Mouse (Mus musculus): ENCODE measurements around the gene Evi2a. TPM values are rescaled to one million over a fixed set of nuclear protein-coding genes. Genes with fewer than 3 reads are reported as not detected.

Gene Evi2a
- polyA plus RNA-seq, 1 experiment from 2014 or later, result 2.9 TPM

DNA sequence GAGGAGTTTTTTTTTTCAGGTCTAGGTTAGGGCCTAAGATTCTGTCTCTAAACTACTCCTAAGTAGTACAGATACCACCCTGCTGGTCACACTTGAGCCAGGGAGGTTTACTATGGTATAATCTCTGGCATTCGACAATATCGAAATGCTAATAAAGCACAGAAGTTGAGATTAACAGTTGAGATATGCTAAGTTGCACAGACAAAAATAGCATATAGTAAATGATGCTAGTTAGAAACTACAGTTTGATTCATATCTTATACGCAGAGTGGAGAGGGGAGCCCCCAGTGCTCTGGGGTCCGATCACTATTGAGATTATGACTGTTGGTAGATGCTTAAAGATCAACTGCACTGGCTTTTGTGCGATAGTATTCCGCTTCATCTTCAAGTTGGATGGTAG lies 1.2 kb downstream of the Evi2a start:
- Histone ChIP-seq H3K4me2 (no peak overlapping the region), H3K27me3 (ENCODE audit: control insufficient read depth, insufficient read depth, low read length) (no peaks in the 10 kb centered on the region), H3K36me3 (ENCODE audit: control insufficient read depth, insufficient read depth, low read length) (0 out of 2 replicates have a peak, but pooled peaks cover 4% of the 10 kb centered on the region), H3K9ac (ENCODE audit: low read depth, low read length) (no peak overlapping the region), H3K9me3 (replicated peaks; ENCODE audit: control insufficient read depth, low read length) (no peaks in the 10 kb centered on the region), H3K4me1 (ENCODE audit: control insufficient read depth, insufficient read depth, low read length) (peaks cover 12% of the 10 kb centered on the region), H3K27ac (ENCODE audit: low read depth, low read length) (no peak overlapping the region), H3K4me3 (ENCODE audit: low read depth, low read length) (no peak overlapping the region)
- WGBS (ENCODE audit: insufficient replicate concordance), result 94% methylated on average over 6 of the region's 6 CpGs
- no peak for ATAC-seq (replicated peaks; ENCODE audit: insufficient number of reproducible peaks, low FRiP score, low TSS enrichment)

DNA sequence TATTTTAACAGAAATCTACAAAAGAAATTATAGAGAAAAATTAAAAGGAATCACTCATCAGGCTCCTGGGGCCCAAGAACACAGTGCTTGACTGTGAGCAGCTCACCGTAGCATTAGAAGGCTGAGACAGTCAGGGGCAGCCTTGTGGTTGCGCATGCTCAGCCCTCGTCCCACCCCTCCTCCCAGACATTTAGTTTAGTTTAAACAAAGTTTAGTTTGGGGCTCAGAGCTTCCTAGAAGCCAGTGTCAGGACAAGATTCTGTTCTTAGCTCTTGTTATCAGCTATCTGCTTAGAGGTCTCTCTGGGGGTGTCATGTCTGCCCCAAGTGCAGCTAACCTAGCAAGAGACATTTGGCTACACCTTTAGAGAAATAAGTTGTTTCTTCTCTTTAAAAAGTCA lies 1.8 kb downstream of the Evi2a start:
- no peak overlapping the region for H3K27ac ChIP-seq (ENCODE audit: low read depth, low read length)
- H3K4me3 ChIP-seq (ENCODE audit: low read depth, low read length), result no peak overlapping the region
- no peak for ATAC-seq (replicated peaks; ENCODE audit: insufficient number of reproducible peaks, low FRiP score, low TSS enrichment)
- H3K4me1 ChIP-seq (ENCODE audit: control insufficient read depth, insufficient read depth, low read length), result peaks cover 7% of the 10 kb centered on the region
- H3K4me2 ChIP-seq, result no peak overlapping the region
- WGBS (ENCODE audit: insufficient replicate concordance), result 89% methylated on average over 3 of the region's 3 CpGs
- H3K36me3 ChIP-seq (ENCODE audit: control insufficient read depth, insufficient read depth, low read length), result 0 out of 2 replicates have a peak, but pooled peaks cover 4% of the 10 kb centered on the region
- no peak overlapping the region for H3K9ac ChIP-seq (ENCODE audit: low read depth, low read length)
- no peaks in the 10 kb centered on the region for H3K9me3 ChIP-seq (replicated peaks; ENCODE audit: control insufficient read depth, low read length)
- H3K27me3 ChIP-seq (ENCODE audit: control insufficient read depth, insufficient read depth, low read length), result no peaks in the 10 kb centered on the region

DNA sequence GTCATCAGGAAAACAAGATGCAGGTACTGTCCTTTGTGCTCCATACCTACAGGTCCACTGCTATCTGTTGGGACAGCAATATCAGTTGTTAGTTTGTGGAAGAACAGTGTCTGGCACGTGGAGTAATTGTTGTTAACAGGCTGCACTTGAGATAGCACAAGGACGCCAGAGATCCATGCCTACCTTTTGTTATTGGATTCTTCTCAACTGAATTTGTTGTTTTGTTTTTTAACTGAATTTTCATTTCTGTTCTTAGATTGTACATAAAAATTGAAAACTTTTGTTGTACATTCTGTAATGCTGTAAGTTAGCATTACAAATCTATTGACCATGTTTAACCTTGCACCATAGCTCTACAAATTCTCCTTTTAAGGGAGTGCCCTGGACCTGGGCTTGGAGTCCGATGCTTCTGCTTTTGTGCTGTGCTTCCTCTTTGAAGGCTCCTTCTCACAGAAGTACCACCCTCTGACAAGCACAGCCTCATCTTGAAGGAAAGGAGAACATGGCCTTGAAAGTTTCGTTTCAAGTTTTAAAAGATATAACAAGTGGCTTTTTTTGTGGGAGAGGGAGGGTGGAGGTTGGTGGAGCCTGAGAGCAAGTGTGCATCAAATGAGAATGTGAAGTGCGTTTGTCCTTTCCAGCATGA lies 2.5 kb downstream of the Evi2a start:
- H3K27me3 ChIP-seq (ENCODE audit: control insufficient read depth, insufficient read depth, low read length), result no peaks in the 10 kb centered on the region
- no peaks in the 10 kb centered on the region for H3K9me3 ChIP-seq (replicated peaks; ENCODE audit: control insufficient read depth, low read length)
- no peak overlapping the region for H3K27ac ChIP-seq (ENCODE audit: low read depth, low read length)
- H3K4me1 ChIP-seq (ENCODE audit: control insufficient read depth, insufficient read depth, low read length), result peaks cover 5% of the 10 kb centered on the region
- H3K9ac ChIP-seq (ENCODE audit: low read depth, low read length), result no peak overlapping the region
- 69% methylated on average over 5 of the region's 5 CpGs for WGBS (ENCODE audit: insufficient replicate concordance)
- H3K36me3 ChIP-seq (ENCODE audit: control insufficient read depth, insufficient read depth, low read length), result 0 out of 2 replicates have a peak, but pooled peaks cover 4% of the 10 kb centered on the region
- no peak for ATAC-seq (replicated peaks; ENCODE audit: insufficient number of reproducible peaks, low FRiP score, low TSS enrichment)
- no peak overlapping the region for H3K4me2 ChIP-seq
- H3K4me3 ChIP-seq (ENCODE audit: low read depth, low read length), result no peak overlapping the region

DNA sequence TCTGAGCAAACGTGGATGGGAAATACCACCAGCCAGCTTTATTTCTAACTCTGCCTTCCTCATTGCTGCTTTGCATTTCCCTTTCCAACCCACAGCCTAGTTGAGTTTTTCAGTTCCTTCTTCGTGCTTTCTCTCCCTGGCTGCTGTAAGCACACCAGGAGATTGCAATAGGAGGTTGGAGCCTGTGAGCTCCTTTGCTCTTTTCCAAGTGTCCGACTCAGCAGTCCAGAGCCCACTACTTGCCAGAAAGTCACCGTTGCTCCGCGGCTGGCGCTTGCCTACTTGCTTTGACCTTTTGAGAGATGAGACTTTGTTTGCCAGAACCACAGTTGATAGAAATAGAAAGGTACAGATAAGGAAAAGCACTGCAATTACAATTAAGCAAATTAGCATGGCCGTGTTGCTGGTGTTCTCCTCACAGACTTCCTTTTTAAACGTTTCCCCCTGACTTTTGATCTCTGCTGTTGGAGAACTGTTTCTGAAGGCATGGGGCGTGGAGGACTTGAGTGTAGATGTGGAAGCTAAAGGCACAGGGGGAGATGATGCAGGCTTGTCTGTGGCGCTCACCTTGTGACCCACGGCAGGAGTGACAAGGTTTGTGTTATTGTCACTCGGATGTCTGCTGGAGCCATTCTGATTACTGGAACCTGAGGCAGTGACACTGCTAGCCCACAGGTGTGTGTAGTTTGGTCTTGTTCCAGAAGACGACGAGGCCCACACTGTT lies 3.2 kb downstream of the Evi2a start:
- Histone ChIP-seq H3K9ac (ENCODE audit: low read depth, low read length) (no peak overlapping the region), H3K27ac (ENCODE audit: low read depth, low read length) (no peak overlapping the region), H3K9me3 (replicated peaks; ENCODE audit: control insufficient read depth, low read length) (no peaks in the 10 kb centered on the region), H3K27me3 (ENCODE audit: control insufficient read depth, insufficient read depth, low read length) (no peaks in the 10 kb centered on the region), H3K4me1 (ENCODE audit: control insufficient read depth, insufficient read depth, low read length) (peaks cover 5% of the 10 kb centered on the region), H3K36me3 (ENCODE audit: control insufficient read depth, insufficient read depth, low read length) (0 out of 2 replicates have a peak, but pooled peaks cover 4% of the 10 kb centered on the region), H3K4me3 (ENCODE audit: low read depth, low read length) (no peak overlapping the region), H3K4me2 (no peak overlapping the region)
- WGBS (ENCODE audit: insufficient replicate concordance), result 64% methylated on average over 15 of the region's 15 CpGs
- no peak for ATAC-seq (replicated peaks; ENCODE audit: insufficient number of reproducible peaks, low FRiP score, low TSS enrichment)

DNA sequence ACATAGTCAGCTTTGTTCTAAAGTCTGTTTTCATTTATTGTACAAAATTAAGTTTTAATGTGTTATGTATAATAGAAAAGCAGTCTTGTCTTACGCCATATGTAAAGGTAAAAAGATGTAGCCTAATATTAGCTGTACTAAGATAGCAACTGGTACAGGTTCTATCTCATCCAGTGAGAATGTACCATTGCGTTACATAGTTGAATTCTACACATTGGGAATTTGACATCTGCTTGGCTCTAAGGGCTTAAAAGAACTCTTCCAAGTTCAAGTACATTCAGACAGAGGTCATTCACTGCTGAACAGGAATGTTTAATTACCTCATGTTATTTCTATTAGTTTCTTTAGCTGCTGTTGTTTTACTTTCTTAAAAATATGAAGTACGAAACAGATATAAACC lies 3.9 kb downstream of the Evi2a start:
- Histone ChIP-seq H3K4me3 (ENCODE audit: low read depth, low read length) (no peak overlapping the region), H3K4me2 (no peak overlapping the region), H3K9me3 (replicated peaks; ENCODE audit: control insufficient read depth, low read length) (no peaks in the 10 kb centered on the region), H3K4me1 (ENCODE audit: control insufficient read depth, insufficient read depth, low read length) (peaks cover 5% of the 10 kb centered on the region), H3K27me3 (ENCODE audit: control insufficient read depth, insufficient read depth, low read length) (no peaks in the 10 kb centered on the region), H3K9ac (ENCODE audit: low read depth, low read length) (no peak overlapping the region), H3K36me3 (ENCODE audit: control insufficient read depth, insufficient read depth, low read length) (0 out of 2 replicates have a peak, but pooled peaks cover 4% of the 10 kb centered on the region), H3K27ac (ENCODE audit: low read depth, low read length) (no peak overlapping the region)
- WGBS (ENCODE audit: insufficient replicate concordance), result 87% methylated on average over 3 of the region's 3 CpGs
- ATAC-seq (replicated peaks; ENCODE audit: insufficient number of reproducible peaks, low FRiP score, low TSS enrichment), result no peak

DNA sequence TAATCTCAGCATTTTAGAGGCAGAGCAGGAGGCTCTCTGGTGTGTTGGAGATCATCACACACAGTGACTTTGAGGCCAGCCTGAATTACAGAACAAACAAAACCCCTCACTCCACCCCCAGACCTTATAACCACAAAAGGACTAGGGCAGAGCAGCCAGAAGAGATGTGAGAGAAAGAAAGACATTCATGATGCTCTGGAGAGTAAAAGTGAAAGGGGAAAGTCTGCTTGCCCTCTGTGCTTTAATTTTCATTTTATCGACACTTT lies 6.2 kb downstream of the Evi2a start:
- Histone ChIP-seq H3K4me2 (no peak overlapping the region), H3K9me3 (replicated peaks; ENCODE audit: control insufficient read depth, low read length) (no peaks in the 10 kb centered on the region), H3K27ac (ENCODE audit: low read depth, low read length) (no peak overlapping the region), H3K27me3 (ENCODE audit: control insufficient read depth, insufficient read depth, low read length) (no peaks in the 10 kb centered on the region), H3K36me3 (ENCODE audit: control insufficient read depth, insufficient read depth, low read length) (0 out of 2 replicates have a peak, but pooled peaks cover 4% of the 10 kb centered on the region), H3K4me1 (ENCODE audit: control insufficient read depth, insufficient read depth, low read length) (peaks cover 5% of the 10 kb centered on the region), H3K9ac (ENCODE audit: low read depth, low read length) (no peak overlapping the region), H3K4me3 (ENCODE audit: low read depth, low read length) (no peak overlapping the region)
- 98% methylated on average over 1 of the region's 1 CpGs for WGBS (ENCODE audit: insufficient replicate concordance)
- ATAC-seq (replicated peaks; ENCODE audit: insufficient number of reproducible peaks, low FRiP score, low TSS enrichment), result no peak

DNA sequence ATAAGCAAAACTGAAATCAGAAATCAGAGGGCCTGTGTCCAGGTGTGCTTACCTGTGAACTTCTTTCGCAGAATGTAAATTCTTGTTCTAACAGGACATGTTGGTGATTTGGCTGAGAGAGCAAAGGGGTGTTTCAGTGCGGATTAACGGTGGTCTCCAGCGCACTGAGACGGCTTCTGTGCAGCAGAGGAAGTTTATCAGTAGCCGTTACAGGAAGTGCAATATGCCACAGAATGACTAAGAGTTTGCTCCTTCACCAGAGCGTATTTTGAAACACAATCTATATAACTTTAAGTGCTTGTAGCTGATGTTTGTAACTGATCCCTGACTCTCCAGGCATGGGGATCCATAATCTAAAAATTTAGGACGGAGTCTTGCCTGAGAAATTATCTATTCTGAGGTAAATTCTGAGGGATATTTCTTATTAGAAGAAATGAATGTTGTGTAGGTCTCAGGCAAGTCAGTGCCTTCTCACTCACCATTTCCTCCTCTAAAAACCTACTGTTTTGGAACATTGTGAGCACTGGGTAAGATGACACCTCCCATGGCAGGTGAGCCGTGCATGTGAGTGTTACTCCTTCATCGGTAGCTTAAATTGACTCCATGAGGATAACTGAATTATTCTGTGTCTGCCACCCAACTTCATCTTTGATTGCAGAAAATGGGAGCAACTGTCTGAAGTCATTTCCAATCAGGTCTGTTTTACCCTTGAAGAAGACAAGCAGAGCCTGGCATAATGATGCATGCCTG lies 6.7 kb downstream of the Evi2a start, which contains the start of gene Evi2b:
Gene Evi2b, minus strand, starts transcription at position 203 of the 750 bp plus-strand sequence.
- no peak within 1 kb of the TSS for H3K9ac ChIP-seq (ENCODE audit: low read depth, low read length)
- no peak within 1 kb of the TSS for H3K27ac ChIP-seq (ENCODE audit: low read depth, low read length)
- H3K4me1 ChIP-seq (ENCODE audit: control insufficient read depth, insufficient read depth, low read length), result peaks cover 5% of the 10 kb centered on the region
- no peak within 1 kb of the TSS for H3K4me3 ChIP-seq (ENCODE audit: low read depth, low read length)
- H3K4me2 ChIP-seq, result no peak within 1 kb of the TSS
- WGBS (ENCODE audit: insufficient replicate concordance), result 71% methylated on average over 10 of the region's 10 CpGs
- H3K9me3 ChIP-seq (replicated peaks; ENCODE audit: control insufficient read depth, low read length), result no peaks in the 10 kb centered on the region
- no peaks in the 10 kb centered on the region for H3K27me3 ChIP-seq (ENCODE audit: control insufficient read depth, insufficient read depth, low read length)
- 0 out of 2 replicates have a peak, but pooled peaks cover 4% of the 10 kb centered on the region for H3K36me3 ChIP-seq (ENCODE audit: control insufficient read depth, insufficient read depth, low read length)
- no peak for ATAC-seq (replicated peaks; ENCODE audit: insufficient number of reproducible peaks, low FRiP score, low TSS enrichment)

DNA sequence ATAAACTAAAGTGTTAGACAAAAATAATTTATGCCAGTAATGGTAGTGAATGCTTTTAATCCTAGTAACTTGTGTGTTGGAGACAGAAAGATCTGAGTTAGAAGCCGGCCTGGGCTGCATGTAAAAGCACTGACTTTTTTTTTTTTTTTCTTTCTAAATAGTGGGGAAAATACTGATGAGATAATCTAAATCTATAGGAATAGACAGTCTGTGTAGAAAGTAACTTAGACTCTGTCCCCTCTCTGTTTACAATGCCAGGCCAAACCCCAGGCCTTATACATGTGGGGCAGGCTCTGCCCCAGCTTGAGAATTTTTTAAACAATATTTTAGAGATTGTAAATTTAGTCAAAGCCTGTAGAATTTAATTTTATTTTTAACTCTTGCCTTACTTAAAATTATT lies 7.5 kb downstream of the Evi2a start:
- H3K4me3 ChIP-seq (ENCODE audit: low read depth, low read length), result no peak overlapping the region
- H3K9ac ChIP-seq (ENCODE audit: low read depth, low read length), result no peak overlapping the region
- H3K4me2 ChIP-seq, result no peak overlapping the region
- no peak overlapping the region for H3K27ac ChIP-seq (ENCODE audit: low read depth, low read length)
- WGBS (ENCODE audit: insufficient replicate concordance), result 89% methylated on average over 1 of the region's 1 CpGs
- H3K27me3 ChIP-seq (ENCODE audit: control insufficient read depth, insufficient read depth, low read length), result no peaks in the 10 kb centered on the region
- no peaks in the 10 kb centered on the region for H3K9me3 ChIP-seq (replicated peaks; ENCODE audit: control insufficient read depth, low read length)
- H3K36me3 ChIP-seq (ENCODE audit: control insufficient read depth, insufficient read depth, low read length), result 0 out of 2 replicates have a peak, but pooled peaks cover under 1% of the 10 kb centered on the region
- ATAC-seq (replicated peaks; ENCODE audit: insufficient number of reproducible peaks, low FRiP score, low TSS enrichment), result no peak
- peaks cover 5% of the 10 kb centered on the region for H3K4me1 ChIP-seq (ENCODE audit: control insufficient read depth, insufficient read depth, low read length)
